ENCODE assay signal across 9 mouse cellular contexts in the genomic region with DNA sequence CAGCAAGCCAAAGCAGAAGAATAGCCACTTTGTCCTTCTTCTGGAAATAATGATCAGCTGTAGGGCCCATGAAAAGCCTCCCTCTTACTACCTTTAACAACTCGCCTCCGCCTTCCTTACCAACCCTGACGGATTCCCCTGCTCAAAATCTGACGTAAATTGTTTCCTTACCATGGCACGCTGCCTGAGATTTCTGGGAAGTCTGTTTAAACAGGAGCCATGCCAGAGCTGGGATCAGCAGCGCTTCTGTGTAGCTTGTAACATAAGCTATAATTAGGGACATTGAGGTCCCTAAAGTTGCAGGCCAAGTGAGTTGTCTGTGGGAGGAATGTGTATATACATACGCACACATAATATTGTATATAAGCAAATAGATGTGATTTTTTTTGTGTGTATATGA.
DNase-seq lines count a peak whose midpoint lies in the region; ATAC-seq and TF ChIP-seq lines count a peak whose summit lies in the region.
"Had no signal": no experiment of that assay in that cellular context is flagged by ENCODE, and none has a peak within 500 bp of the region (broad histone marks: within the 10 kb centered on the region; RNA-seq: fewer than 3 reads in every experiment).

No protein-coding gene starts in this region.

- no peak for TF ChIP-seq CTCF in lung, embryonic 14.5 days (IDR thresholded peaks at IDR 0.05; ENCODE audit: low read depth)

- H3K9ac ChIP-seq in forebrain, embryonic 15.5 days (replicated peaks) = no peak overlapping the region
- H3K9ac ChIP-seq in forebrain, embryonic 11.5 days (ENCODE audit: low read length) = no peak overlapping the region
- H3K9ac ChIP-seq in lung, embryonic 14.5 days = no peak overlapping the region
- H3K9ac ChIP-seq: liver, embryonic 13.5 days had no signal

- H3K4me1 ChIP-seq in forebrain, embryonic 15.5 days = 0 out of 2 replicates have a peak, but pooled peaks cover 5% of the 10 kb centered on the region
- no peaks in the 10 kb centered on the region for H3K4me1 ChIP-seq in forebrain, embryonic 11.5 days (replicated peaks; ENCODE audit: control insufficient read depth, insufficient read depth, low read length)
- H3K4me1 ChIP-seq in lung, embryonic 14.5 days (ENCODE audit: insufficient read depth) = no peaks in the 10 kb centered on the region
- H3K4me1 ChIP-seq: liver, embryonic 13.5 days had no signal

- H3K9me3 ChIP-seq in forebrain, embryonic 15.5 days = no peaks in the 10 kb centered on the region
- no peaks in the 10 kb centered on the region for H3K9me3 ChIP-seq in forebrain, embryonic 11.5 days (ENCODE audit: control insufficient read depth, low read length)
- H3K9me3 ChIP-seq in lung, embryonic 14.5 days (ENCODE audit: low read depth, low read length) = no peaks in the 10 kb centered on the region
- H3K9me3 ChIP-seq: liver, embryonic 13.5 days had no signal

- H3K27ac ChIP-seq in forebrain, embryonic 15.5 days (replicated peaks) = no peak overlapping the region
- no peak overlapping the region for H3K27ac ChIP-seq in forebrain, embryonic 11.5 days (ENCODE audit: low read depth, low read length)
- no peak overlapping the region for H3K27ac ChIP-seq in lung, embryonic 14.5 days (ENCODE audit: low read depth)
- H3K27ac ChIP-seq: liver, embryonic 13.5 days had no signal

- DNase-seq in forebrain, embryonic 11.5 days (ENCODE audit: low spot score) = no peak
- DNase-seq in adipocyte (ENCODE audit: low spot score) = peak; percentile 67
- peak; percentile 29 for DNase-seq in gastrocnemius, postnatal 25 days
- peak; percentile 84 for DNase-seq in lung, embryonic 14.5 days
- DNase-seq in spleen, postnatal 14 days (ENCODE audit: low spot score in 2 of 2) = no peak
- DNase-seq in cerebellum, adult 8-10 months = no peak
- DNase-seq in testis, postnatal 10 days (ENCODE audit: low spot score) = no peak
- DNase-seq: liver, embryonic 13.5 days had no signal

- no peak overlapping the region for H3K4me3 ChIP-seq in forebrain, embryonic 15.5 days
- no peak overlapping the region for H3K4me3 ChIP-seq in forebrain, embryonic 11.5 days (ENCODE audit: low read depth, low read length)
- no peak overlapping the region for H3K4me3 ChIP-seq in lung, embryonic 14.5 days (ENCODE audit: low read depth, low read length)
- H3K4me3 ChIP-seq: liver, embryonic 13.5 days had no signal

- no peaks in the 10 kb centered on the region for H3K36me3 ChIP-seq in forebrain, embryonic 15.5 days
- H3K36me3 ChIP-seq in forebrain, embryonic 11.5 days (ENCODE audit: control insufficient read depth, insufficient read depth, low read length) = no peaks in the 10 kb centered on the region
- no peaks in the 10 kb centered on the region for H3K36me3 ChIP-seq in lung, embryonic 14.5 days (ENCODE audit: insufficient read depth)
- H3K36me3 ChIP-seq: liver, embryonic 13.5 days had no signal

- peak; percentile 61 for ATAC-seq in forebrain, embryonic 15.5 days (replicated peaks)
- no peak for ATAC-seq in forebrain, embryonic 11.5 days (replicated peaks; ENCODE audit: low FRiP score)
- peak; percentile 62; the same call in 1 of the 2 replicates for ATAC-seq in lung, embryonic 14.5 days (ENCODE audit: insufficient read depth)

- 49% methylated on average over 7 of the region's 7 CpGs for WGBS in forebrain, embryonic 15.5 days
- 79% methylated on average over 7 of the region's 7 CpGs for WGBS in forebrain, embryonic 11.5 days
- 55% methylated on average over 7 of the region's 7 CpGs for WGBS in lung, embryonic 14.5 days

- H3K27me3 ChIP-seq in forebrain, embryonic 15.5 days = no peaks in the 10 kb centered on the region
- no peaks in the 10 kb centered on the region for H3K27me3 ChIP-seq in forebrain, embryonic 11.5 days (ENCODE audit: control insufficient read depth, insufficient read depth, low read length)
- H3K27me3 ChIP-seq in lung, embryonic 14.5 days (ENCODE audit: insufficient read depth, low read length) = no peaks in the 10 kb centered on the region
- H3K27me3 ChIP-seq: liver, embryonic 13.5 days had no signal

- no peak overlapping the region for H3K4me2 ChIP-seq in forebrain, embryonic 15.5 days (replicated peaks)
- no peak overlapping the region for H3K4me2 ChIP-seq in forebrain, embryonic 11.5 days (ENCODE audit: low read depth, low read length, severe bottlenecking)
- no peak overlapping the region for H3K4me2 ChIP-seq in lung, embryonic 14.5 days
- H3K4me2 ChIP-seq: liver, embryonic 13.5 days had no signal

Comparison
In these comparisons a context has a peak if more than half of its experiments do, and no peak if none do; other contexts are left out.
1. DNase-seq: peak in adipocyte (single experiment), gastrocnemius, postnatal 25 days (single experiment) and lung, embryonic 14.5 days (single experiment); none in forebrain, embryonic 11.5 days (single experiment), spleen, postnatal 14 days (0 of 2), cerebellum, adult 8-10 months (single experiment) and testis, postnatal 10 days (single experiment).